Mouse (Mus musculus): Measurements from ENCODE around the gene Dapk1. TPM values are rescaled to one million over a fixed set of nuclear protein-coding genes. Genes with fewer than 3 reads are reported as not detected.

Dapk1 gene
- total and polyA plus RNA-seq, 3 experiments, result 26.0 to 27.1 (median 26.3) TPM

GRCm38 (mm10) chr13:60612160-60612559 is 10.4 kb downstream of the Dapk1 start:
- TF ChIP-seq EP300 (IDR thresholded peaks at IDR 0.05; ENCODE audit: insufficient read depth, low read depth, low read length), result no peak
- TF ChIP-seq CTCF (IDR thresholded peaks at IDR 0.05), result no peak
- TF ChIP-seq POLR2A (IDR thresholded peaks at IDR 0.05; ENCODE audit: insufficient read depth, low read depth, low read length), result no peak
- DNase-seq, result no peak
- no peak overlapping the region for H3K4me3 ChIP-seq
- H3K4me1 ChIP-seq (ENCODE audit: control insufficient read depth, insufficient read depth, low read length), result peaks cover 3% of the 10 kb centered on the region
- no peak overlapping the region for H3K9ac ChIP-seq (ENCODE audit: low read depth, low read length)
- 60% methylated on average over 3 of the region's 3 CpGs for WGBS
- no peaks in the 10 kb centered on the region for H3K36me3 ChIP-seq (ENCODE audit: control insufficient read depth, insufficient read depth, low read length)
- H3K79me2 ChIP-seq (replicated peaks; ENCODE audit: control insufficient read depth, insufficient read depth, low read length), result peaks cover 2% of the 10 kb centered on the region; the same call in 1 of the 2 replicates
- no peak overlapping the region for H3K27ac ChIP-seq
- intact Hi-C loops (cut with DNase I), result no loop called here
- H3K27me3 ChIP-seq (ENCODE audit: control insufficient read depth, insufficient read depth, low read length), result no peaks in the 10 kb centered on the region

GRCm38 (mm10) chr13:60614154-60614553 is 12.4 kb downstream of the Dapk1 start:
- 61% methylated on average over 8 of the region's 8 CpGs for WGBS
- no peak for TF ChIP-seq POLR2A (IDR thresholded peaks at IDR 0.05; ENCODE audit: insufficient read depth, low read depth, low read length)
- no peak for TF ChIP-seq EP300 (IDR thresholded peaks at IDR 0.05; ENCODE audit: insufficient read depth, low read depth, low read length)
- no peak for TF ChIP-seq CTCF (IDR thresholded peaks at IDR 0.05)
- Histone ChIP-seq H3K79me2 (replicated peaks; ENCODE audit: control insufficient read depth, insufficient read depth, low read length) (peaks cover 2% of the 10 kb centered on the region; the same call in 1 of the 2 replicates), H3K27me3 (ENCODE audit: control insufficient read depth, insufficient read depth, low read length) (no peaks in the 10 kb centered on the region), H3K27ac (no peak overlapping the region), H3K36me3 (ENCODE audit: control insufficient read depth, insufficient read depth, low read length) (no peaks in the 10 kb centered on the region), H3K4me1 (ENCODE audit: control insufficient read depth, insufficient read depth, low read length) (peaks cover 4% of the 10 kb centered on the region), H3K4me3 (no peak overlapping the region), H3K9ac (ENCODE audit: low read depth, low read length) (no peak overlapping the region)
- no peak for DNase-seq
- intact Hi-C loops (cut with DNase I), result no loop called here

- intact Hi-C loops (cut with DNase I), result no loop called here
Observed at GRCm38 (mm10) chr13:60615057-60615650, 13.4 kb downstream of the Dapk1 start.

GRCm38 (mm10) chr13:60616036-60616435 is 14.3 kb downstream of the Dapk1 start:
- no peak for DNase-seq
- WGBS, result 76% methylated on average over 6 of the region's 6 CpGs
- Histone ChIP-seq H3K27ac (no peak overlapping the region), H3K9ac (ENCODE audit: low read depth, low read length) (no peak overlapping the region), H3K4me1 (ENCODE audit: control insufficient read depth, insufficient read depth, low read length) (peaks cover 7% of the 10 kb centered on the region), H3K36me3 (ENCODE audit: control insufficient read depth, insufficient read depth, low read length) (no peaks in the 10 kb centered on the region; the same call in 1 of the 2 replicates), H3K79me2 (replicated peaks; ENCODE audit: control insufficient read depth, insufficient read depth, low read length) (no peaks in the 10 kb centered on the region), H3K27me3 (ENCODE audit: control insufficient read depth, insufficient read depth, low read length) (no peaks in the 10 kb centered on the region), H3K4me3 (no peak overlapping the region)
- TF ChIP-seq EP300 (IDR thresholded peaks at IDR 0.05; ENCODE audit: insufficient read depth, low read depth, low read length) (no peak), POLR2A (IDR thresholded peaks at IDR 0.05; ENCODE audit: insufficient read depth, low read depth, low read length) (no peak), CTCF (IDR thresholded peaks at IDR 0.05) (no peak)
- intact Hi-C loops (cut with DNase I), result no loop called here

More at GRCm38 (mm10) chr13:60615057-60615650, 13.4 kb downstream of the Dapk1 start:
- DNase-seq, result no peak
- Histone ChIP-seq H3K27me3 (ENCODE audit: control insufficient read depth, insufficient read depth, low read length) (no peaks in the 10 kb centered on the region), H3K27ac (no peak overlapping the region), H3K79me2 (replicated peaks; ENCODE audit: control insufficient read depth, insufficient read depth, low read length) (no peaks in the 10 kb centered on the region), H3K4me3 (no peak overlapping the region), H3K4me1 (ENCODE audit: control insufficient read depth, insufficient read depth, low read length) (peaks cover 8% of the 10 kb centered on the region), H3K9ac (ENCODE audit: low read depth, low read length) (no peak overlapping the region), H3K36me3 (ENCODE audit: control insufficient read depth, insufficient read depth, low read length) (no peaks in the 10 kb centered on the region)
- WGBS, result 70% methylated on average over 15 of the region's 15 CpGs
- TF ChIP-seq EP300 (IDR thresholded peaks at IDR 0.05; ENCODE audit: insufficient read depth, low read depth, low read length) (no peak), POLR2A (IDR thresholded peaks at IDR 0.05; ENCODE audit: insufficient read depth, low read depth, low read length) (no peak), CTCF (IDR thresholded peaks at IDR 0.05) (no peak)

GRCm38 (mm10) chr13:60618287-60618686 is 16.5 kb downstream of the Dapk1 start:
- Histone ChIP-seq H3K27me3 (ENCODE audit: control insufficient read depth, insufficient read depth, low read length) (no peaks in the 10 kb centered on the region), H3K9ac (ENCODE audit: low read depth, low read length) (no peak overlapping the region), H3K4me3 (no peak overlapping the region), H3K79me2 (replicated peaks; ENCODE audit: control insufficient read depth, insufficient read depth, low read length) (no peaks in the 10 kb centered on the region), H3K4me1 (ENCODE audit: control insufficient read depth, insufficient read depth, low read length) (peaks cover 7% of the 10 kb centered on the region), H3K27ac (no peak overlapping the region), H3K36me3 (ENCODE audit: control insufficient read depth, insufficient read depth, low read length) (no peaks in the 10 kb centered on the region; the same call in 1 of the 2 replicates)
- TF ChIP-seq POLR2A (IDR thresholded peaks at IDR 0.05; ENCODE audit: insufficient read depth, low read depth, low read length), result no peak
- no peak for TF ChIP-seq CTCF (IDR thresholded peaks at IDR 0.05)
- TF ChIP-seq EP300 (IDR thresholded peaks at IDR 0.05; ENCODE audit: insufficient read depth, low read depth, low read length), result no peak
- DNase-seq, result no peak
- 49% methylated on average over 9 of the region's 9 CpGs for WGBS
- intact Hi-C loops (cut with DNase I), result no loop called here

GRCm38 (mm10) chr13:60619723-60620122 is 18.0 kb downstream of the Dapk1 start:
- TF ChIP-seq POLR2A (IDR thresholded peaks at IDR 0.05; ENCODE audit: insufficient read depth, low read depth, low read length) (no peak), EP300 (IDR thresholded peaks at IDR 0.05; ENCODE audit: insufficient read depth, low read depth, low read length) (0 out of 2 replicates have a peak, but pooled peaks have one; percentile 25), CTCF (IDR thresholded peaks at IDR 0.05) (no peak)
- 21% methylated on average over 6 of the region's 6 CpGs for WGBS
- Histone ChIP-seq H3K36me3 (ENCODE audit: control insufficient read depth, insufficient read depth, low read length) (no peaks in the 10 kb centered on the region; the same call in 1 of the 2 replicates), H3K27ac (no peak overlapping the region; the same call in 1 of the 2 replicates), H3K79me2 (replicated peaks; ENCODE audit: control insufficient read depth, insufficient read depth, low read length) (no peaks in the 10 kb centered on the region), H3K9ac (ENCODE audit: low read depth, low read length) (no peak overlapping the region), H3K4me1 (ENCODE audit: control insufficient read depth, insufficient read depth, low read length) (peaks cover 7% of the 10 kb centered on the region), H3K4me3 (no peak overlapping the region), H3K27me3 (ENCODE audit: control insufficient read depth, insufficient read depth, low read length) (no peaks in the 10 kb centered on the region)
- DNase-seq, result peak in 1 of 2 experiments; percentile 38
- intact Hi-C loops (cut with DNase I), result no loop called here

Data from heart, adult 2 months (tissue).